Mouse (Mus musculus) embryo, embryonic 10.5 days (tissue): ENCODE measurements around the gene Olfr93.
"Not testable (repeated sequence)": the region's sequence is repeated elsewhere in the genome, so short reads cannot be mapped to it uniquely, and the experiment has no call there.

Source experiments
- DNase-seq: peaks from one replicate; pipeline ENCODE4 v3.0.0-alpha.2; 2015; ENCODE audit warnings: low spot score

Olfr93 gene

GRCm38 (mm10) chr17:37161394-37161793 lies at the start of gene Olfr93:
Olfr93 (minus strand) TSS chr17:37161494.
- DNase-seq: no peak

GRCm38 (mm10) chr17:37203917-37204236 lies 42.6 kb upstream of the Olfr93 start:
- no peak for DNase-seq

- DNase-seq: peak; percentile 92
Observed at GRCm38 (mm10) chr17:37203206-37203916, 42.1 kb upstream of the Olfr93 start.

- DNase-seq: no peak
Observed at GRCm38 (mm10) chr17:37200894-37201293, 39.6 kb upstream of the Olfr93 start, which contains the start of gene Olfr94. Olfr94 (minus strand) TSS chr17:37200994.

- DNase-seq: peak; percentile 71
Observed at GRCm38 (mm10) chr17:37196845-37197724, 35.8 kb upstream of the Olfr93 start.

- DNase-seq: no peak
Observed at GRCm38 (mm10) chr17:37194782-37195181, 33.5 kb upstream of the Olfr93 start.

GRCm38 (mm10) chr17:37193656-37194055 lies 32.4 kb upstream of the Olfr93 start, which contains the start of gene Ubd:
Ubd (plus strand) TSS chr17:37193892.
- no peak for DNase-seq

GRCm38 (mm10) chr17:37193032-37193431 lies 31.7 kb upstream of the Olfr93 start:
- no peak for DNase-seq

GRCm38 (mm10) chr17:37190711-37191110 lies 29.4 kb upstream of the Olfr93 start:
- DNase-seq: peak; percentile 55

GRCm38 (mm10) chr17:37185474-37185873 lies 24.2 kb upstream of the Olfr93 start:
- DNase-seq: no peak

GRCm38 (mm10) chr17:37131366-37131765 lies 29.9 kb downstream of the Olfr93 start:
- DNase-seq: not testable (repeated sequence)

GRCm38 (mm10) chr17:37119988-37120387 lies 41.3 kb downstream of the Olfr93 start, which contains the start of gene Olfr92:
Olfr92 (minus strand) TSS chr17:37120088.
- DNase-seq: no peak

GRCm38 (mm10) chr17:37098178-37098577 lies 63.1 kb downstream of the Olfr93 start, which contains the start of gene Olfr91:
Olfr91 (minus strand) TSS chr17:37098278.
- DNase-seq: no peak

GRCm38 (mm10) chr17:37093289-37093688 lies 68.0 kb downstream of the Olfr93 start:
- DNase-seq: no peak

- no peak for DNase-seq
Observed at GRCm38 (mm10) chr17:37092198-37092597, 69.1 kb downstream of the Olfr93 start.
